Mouse (Mus musculus): ENCODE data around the gene Slc12a3. TPM values are rescaled to one million over a fixed set of nuclear protein-coding genes. Genes with fewer than 3 reads are reported as not detected.

The Slc12a3 gene
- polyA plus RNA-seq, 1 experiment from 2014 or later: 0.46 TPM

GRCm38 (mm10) chr8:94412518-94412917 is 83.5 kb downstream of the Slc12a3 start:
- H3K9ac ChIP-seq (ENCODE audit: low read depth, low read length): no peak overlapping the region
- H3K4me2 ChIP-seq (ENCODE audit: low read depth, low read length): no peak overlapping the region
- ATAC-seq (ENCODE audit: low read depth): no peak
- H3K27me3 ChIP-seq (ENCODE audit: control insufficient read depth, insufficient read depth, low read depth, low read length): no peaks in the 10 kb centered on the region
- no peaks in the 10 kb centered on the region for H3K36me3 ChIP-seq (ENCODE audit: control insufficient read depth, insufficient read depth)
- H3K9me3 ChIP-seq (replicated peaks; ENCODE audit: control insufficient read depth, low read length): no peaks in the 10 kb centered on the region
- WGBS (ENCODE audit: insufficient replicate concordance): 55% methylated on average over 6 of the region's 6 CpGs
- H3K4me1 ChIP-seq (ENCODE audit: control insufficient read depth, low read depth, low read length): peaks cover 4% of the 10 kb centered on the region; the same call in 1 of the 2 replicates
- H3K27ac ChIP-seq (ENCODE audit: low read length): no peak overlapping the region
- H3K4me3 ChIP-seq (ENCODE audit: low read depth, low read length): no peak overlapping the region

- peaks cover 3% of the 10 kb centered on the region; the same call in 1 of the 2 replicates for H3K4me1 ChIP-seq (ENCODE audit: control insufficient read depth, low read depth, low read length)
- no peaks in the 10 kb centered on the region for H3K36me3 ChIP-seq (ENCODE audit: control insufficient read depth, insufficient read depth)
- H3K4me3 ChIP-seq (ENCODE audit: low read depth, low read length): no peak overlapping the region
- H3K4me2 ChIP-seq (ENCODE audit: low read depth, low read length): no peak overlapping the region
- WGBS (ENCODE audit: insufficient replicate concordance): 46% methylated on average over 6 of the region's 6 CpGs
- H3K9ac ChIP-seq (ENCODE audit: low read depth, low read length): no peak overlapping the region
- ATAC-seq (ENCODE audit: low read depth): no peak
- no peaks in the 10 kb centered on the region for H3K27me3 ChIP-seq (ENCODE audit: control insufficient read depth, insufficient read depth, low read depth, low read length)
- no peak overlapping the region for H3K27ac ChIP-seq (ENCODE audit: low read length)
- no peaks in the 10 kb centered on the region for H3K9me3 ChIP-seq (replicated peaks; ENCODE audit: control insufficient read depth, low read length)
These were observed 84.5 kb downstream of the Slc12a3 start for GRCm38 (mm10) chr8:94413509-94413908.

GRCm38 (mm10) chr8:94415218-94415617 is 86.2 kb downstream of the Slc12a3 start:
- Histone ChIP-seq H3K27me3 (ENCODE audit: control insufficient read depth, insufficient read depth, low read depth, low read length) (no peaks in the 10 kb centered on the region), H3K9me3 (replicated peaks; ENCODE audit: control insufficient read depth, low read length) (no peaks in the 10 kb centered on the region), H3K4me2 (ENCODE audit: low read depth, low read length) (no peak overlapping the region), H3K9ac (ENCODE audit: low read depth, low read length) (no peak overlapping the region), H3K4me1 (ENCODE audit: control insufficient read depth, low read depth, low read length) (no peaks in the 10 kb centered on the region), H3K36me3 (ENCODE audit: control insufficient read depth, insufficient read depth) (no peaks in the 10 kb centered on the region), H3K4me3 (ENCODE audit: low read depth, low read length) (no peak overlapping the region), H3K27ac (ENCODE audit: low read length) (no peak overlapping the region)
- 46% methylated on average over 2 of the region's 2 CpGs for WGBS (ENCODE audit: insufficient replicate concordance)
- no peak for ATAC-seq (ENCODE audit: low read depth)

MicroRNAs encoded within 50 kb of the gene (microRNA counts, 519-probe panel; counts per million panel counts)
- microRNA mmu-miR-138: 1,917 counts per million, percentile 23 among the panel's probes with 10 or more counts

Small RNA genes within 50 kb of the gene (microRNA-seq; reads per million reads assigned to microRNA genes)
- 20.2 reads per million, percentile 36 among the genes with 10 or more reads in this experiment for gene Mir138-2

Other genes starting within 250 kb of the Slc12a3 start
- gene Bbs2, start 230.3 kb upstream of the Slc12a3 start, polyA plus RNA-seq (2015; fragmentation: Nextera tagmentation; extraction: Ambion mirVana): 3.0 and 3.2 TPM in 2 replicates
- 0.27 and 0.67 TPM in 2 replicates for gene Mt4, start 192.0 kb upstream of the Slc12a3 start, polyA plus RNA-seq (2015; fragmentation: Nextera tagmentation; extraction: Ambion mirVana)
- 0.18 and 0.19 TPM in 2 replicates for gene Mt3, start 176.6 kb upstream of the Slc12a3 start, polyA plus RNA-seq (2015; fragmentation: Nextera tagmentation; extraction: Ambion mirVana)
- gene Mt2, start 156.5 kb upstream of the Slc12a3 start, polyA plus RNA-seq (2015; fragmentation: Nextera tagmentation; extraction: Ambion mirVana): 1,547 and 1,681 TPM in 2 replicates
- gene Mt1, start 150.1 kb upstream of the Slc12a3 start, polyA plus RNA-seq (2015; fragmentation: Nextera tagmentation; extraction: Ambion mirVana): 6,330 and 6,428 TPM in 2 replicates
- 34.0 and 37.7 TPM in 2 replicates for gene Nup93, start 114.6 kb upstream of the Slc12a3 start, polyA plus RNA-seq (2015; fragmentation: Nextera tagmentation; extraction: Ambion mirVana)
- gene Herpud1, start 57.2 kb downstream of the Slc12a3 start, polyA plus RNA-seq (2015; fragmentation: Nextera tagmentation; extraction: Ambion mirVana): 197 and 219 TPM in 2 replicates
- 0.19 and 0.47 TPM in 2 replicates for gene Nlrc5, start 105.2 kb downstream of the Slc12a3 start, polyA plus RNA-seq (2015; fragmentation: Nextera tagmentation; extraction: Ambion mirVana)
- gene Cpne2, start 203.8 kb downstream of the Slc12a3 start, polyA plus RNA-seq (2015; fragmentation: Nextera tagmentation; extraction: Ambion mirVana): 2.2 and 2.5 TPM in 2 replicates